Mouse (Mus musculus): ENCODE results near the gene Rpl18a.

DNA sequence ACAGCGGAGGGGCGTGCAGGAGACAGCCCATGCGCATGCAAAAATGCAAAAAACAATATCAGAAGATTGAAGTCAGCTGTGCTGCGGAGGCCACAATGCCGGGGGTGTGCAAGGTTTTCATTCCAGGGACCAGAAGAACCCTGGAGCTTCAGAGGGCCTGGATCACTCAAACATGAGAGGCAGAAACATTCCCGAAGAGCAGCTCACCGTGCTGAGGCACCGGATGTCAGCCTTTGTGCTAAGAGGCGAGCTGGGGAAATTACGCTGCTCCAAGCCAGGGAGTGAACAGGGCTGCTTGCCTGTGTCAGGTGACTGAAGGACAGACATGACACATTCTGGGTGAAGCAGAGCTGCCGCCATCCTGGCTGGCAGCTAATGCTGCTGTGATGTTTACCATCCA, 16.7 kb downstream of the Rpl18a start:
- no peak for TF ChIP-seq POLR2A (IDR thresholded peaks at IDR 0.05; ENCODE audit: borderline replicate concordance, extremely low read depth, insufficient read depth, insufficient read length, poor library complexity, severe bottlenecking)
- no peak for TF ChIP-seq CTCF (IDR thresholded peaks at IDR 0.05; ENCODE audit: borderline replicate concordance, extremely low read depth, insufficient read depth, insufficient read length)
